Mouse (Mus musculus): Measurements from ENCODE around the gene Itga8.

The Itga8 gene

DNA sequence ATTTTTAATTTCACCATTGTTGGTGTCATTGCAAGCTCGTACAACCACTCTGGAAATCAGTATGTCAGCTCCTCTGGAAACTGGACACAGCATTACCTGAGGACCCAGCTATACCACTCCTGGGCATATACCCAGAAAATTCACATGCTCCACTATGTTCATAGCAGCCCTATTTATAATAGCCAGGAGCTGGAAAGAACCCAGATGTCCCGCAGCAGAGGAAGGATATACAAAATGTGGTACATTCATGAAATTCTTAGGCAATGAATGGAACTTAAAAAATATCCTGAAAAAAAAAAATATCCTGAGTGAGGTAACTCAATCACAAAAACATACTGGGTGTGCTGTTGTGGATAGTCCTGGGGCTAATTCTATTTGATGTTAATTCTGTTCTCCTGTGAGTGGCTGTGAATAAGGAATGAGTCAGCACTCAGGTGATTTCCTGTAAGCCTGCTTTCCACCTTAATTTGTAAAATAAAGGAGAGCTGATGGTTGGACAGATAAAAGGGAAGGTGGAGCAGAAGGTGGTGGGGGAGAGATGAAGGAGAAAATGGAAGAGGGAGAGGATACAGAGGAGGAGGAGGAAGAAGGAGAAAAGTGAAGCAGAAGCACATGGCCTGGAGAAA lies 224.3 kb downstream of the Itga8 start:
- DNase-seq: no peak

DNA sequence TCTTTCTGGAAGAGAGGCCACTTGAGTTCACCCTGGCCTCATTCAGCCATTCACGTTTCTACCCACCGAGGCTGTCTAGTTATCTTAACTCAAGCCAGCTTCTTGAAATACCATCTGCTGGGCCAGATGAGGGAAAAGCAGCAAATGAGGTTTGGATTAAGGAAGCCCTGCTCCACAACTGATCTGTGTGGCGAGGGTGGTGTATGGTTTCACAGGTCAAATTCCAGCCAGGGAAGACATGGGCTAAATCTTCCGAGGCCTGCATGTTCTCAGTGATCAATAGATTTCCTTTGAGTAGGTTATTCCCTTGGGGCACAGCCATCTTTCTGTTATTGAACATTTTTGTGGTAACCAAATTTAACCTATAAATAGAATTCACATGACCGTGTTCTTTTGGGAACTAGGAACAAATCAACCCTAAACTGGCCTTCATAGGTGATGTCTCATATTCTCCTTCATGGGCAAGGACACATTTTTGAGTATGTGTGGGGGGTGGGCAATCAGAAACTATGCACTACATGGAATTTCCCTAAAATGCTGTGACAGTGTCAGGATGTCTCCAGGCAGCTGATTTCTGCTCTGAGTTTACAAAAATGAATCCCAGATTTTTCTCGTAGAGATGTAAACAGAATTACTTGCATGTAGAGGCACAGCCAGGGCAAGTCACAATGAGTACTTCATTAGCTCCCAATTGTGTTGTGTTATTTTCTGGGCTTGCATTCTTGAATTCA lies 235.9 kb downstream of the Itga8 start:
- no peak for DNase-seq

DNA sequence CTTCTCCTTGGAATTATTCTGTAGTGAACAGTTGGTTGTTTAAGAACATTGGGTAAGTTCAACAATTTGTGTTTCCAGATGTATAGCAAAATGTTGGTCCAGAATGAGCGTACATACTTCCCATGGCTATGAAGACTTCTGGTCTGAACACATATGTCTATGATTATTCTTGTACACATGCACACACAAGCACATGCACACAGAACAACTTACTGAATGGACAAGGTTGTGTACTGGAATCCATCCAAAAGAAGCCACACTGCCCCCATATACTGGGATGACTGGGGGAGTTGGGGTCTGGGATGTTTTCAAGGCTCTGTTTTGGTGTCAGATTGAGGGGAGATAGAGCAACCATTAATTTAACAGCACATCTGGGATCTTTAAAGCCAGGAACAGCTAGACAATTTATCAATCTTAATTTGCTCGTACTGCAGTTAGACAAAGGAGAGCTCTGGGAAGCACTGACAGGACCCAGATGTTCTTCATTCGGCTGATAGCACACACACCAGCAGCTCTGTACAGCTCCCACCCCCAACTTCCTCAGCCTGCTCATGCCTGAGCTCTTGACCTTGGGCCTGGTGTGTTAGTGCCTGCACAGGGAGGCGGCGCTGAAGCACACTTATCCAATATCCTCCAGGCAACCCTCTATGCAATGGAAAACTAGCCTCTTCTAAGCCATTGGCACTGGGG lies 241.5 kb downstream of the Itga8 start:
- DNase-seq: no peak
